Mouse (Mus musculus) neural tube, embryonic 13.5 days (tissue): Measurements from ENCODE around the gene Myh7b. TPM values are rescaled to one million over a fixed set of nuclear protein-coding genes. Genes with fewer than 3 reads are reported as not detected.

Experiments
- ATAC-seq: fragments of 200-750 bp; cut with Nextera tagmentation; 2 replicates; pipeline ENCODE4 v1.8.0; 2017; ENCODE audit warnings: low read depth, mild to moderate bottlenecking, moderate TSS enrichment, moderate library complexity
- H3K27ac ChIP-seq: fragments of 300-500 bp; sonication (generic); replicated peaks from 2 replicates; pipeline ENCODE4 v1.5.1; 2015; ENCODE audit warnings: moderate library complexity, mild to moderate bottlenecking, inconsistent platforms
- H3K27me3 ChIP-seq: fragments of 300-500 bp; sonication (generic); 2 replicates; pipeline ENCODE4 v1.6.1; 2015; ENCODE audit warnings: mild to moderate bottlenecking, inconsistent platforms
- H3K36me3 ChIP-seq: fragments of 300-500 bp; sonication (generic); 2 replicates; pipeline ENCODE4 v1.6.1; 2015; ENCODE audit warnings: mild to moderate bottlenecking, inconsistent platforms
- H3K4me1 ChIP-seq: fragments of 300-500 bp; sonication (generic); replicated peaks from 2 replicates; pipeline ENCODE4 v1.6.1; 2015; ENCODE audit warnings: inconsistent platforms
- H3K4me2 ChIP-seq: fragments of 300-500 bp; sonication (generic); 2 replicates; pipeline ENCODE4 v1.6.1; 2015; ENCODE audit warnings: inconsistent platforms, mild to moderate bottlenecking, moderate library complexity
- H3K4me3 ChIP-seq: fragments of 300-500 bp; sonication (generic); 2 replicates; pipeline ENCODE4 v1.5.1; 2015; ENCODE audit warnings: mild to moderate bottlenecking, inconsistent platforms
- H3K9ac ChIP-seq: fragments of 300-500 bp; sonication (generic); 2 replicates; pipeline ENCODE4 v1.6.1; 2015; ENCODE audit warnings: moderate library complexity, mild to moderate bottlenecking, inconsistent platforms
- H3K9me3 ChIP-seq: fragments of 300-500 bp; sonication (generic); 2 replicates; pipeline ENCODE4 v1.6.1; 2016; ENCODE audit warnings: inconsistent platforms
- WGBS: fragments of 180-500 bp; shearing (Covaris S2); methylation state at CpG from one replicate; pipeline ENCODE4 v1.1.7; 2015; 5-methylcytosine and 5-hydroxymethylcytosine counted together
- polyA plus RNA-seq: library from polyadenylated mRNA; unstranded; fragments of >200 nt; fragmentation: Nextera tagmentation; extraction: Ambion mirVana; gene quantifications from 2 replicates; pipeline ENCODE4 v1.2.1, GENCODE M21; 2015

Myh7b gene
- polyA plus RNA-seq, result 0.50 and 0.90 TPM in 2 replicates

DNA sequence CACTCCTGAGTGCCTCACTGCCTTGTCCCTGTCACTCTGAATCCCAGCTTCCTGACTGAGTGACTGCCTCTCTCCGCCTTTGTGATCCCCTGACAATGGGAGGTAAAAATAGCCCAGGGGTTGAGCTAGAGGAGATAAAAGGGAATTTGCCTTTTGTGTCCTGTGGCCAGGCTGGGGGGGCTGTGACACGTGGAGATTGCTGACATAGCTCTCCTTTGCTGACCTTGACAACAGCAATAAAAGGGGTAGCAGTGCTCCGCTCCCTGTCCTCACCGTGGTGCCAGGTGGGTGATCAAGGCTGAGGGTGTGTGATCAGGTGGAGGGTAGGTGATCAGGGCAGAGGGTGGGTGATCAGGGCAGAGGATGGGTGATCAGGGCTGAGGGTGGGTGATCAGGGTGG is at the start of gene Myh7b:
Myh7b (plus strand) TSS at position 235 of the 400 bp plus-strand sequence.
- no peak within 1 kb of the TSS for H3K9ac ChIP-seq
- H3K9me3 ChIP-seq, result no peaks in the 10 kb centered on the region
- no peaks in the 10 kb centered on the region for H3K36me3 ChIP-seq
- ATAC-seq, result no peak
- H3K4me1 ChIP-seq, result peaks cover 10% of the 10 kb centered on the region
- peaks cover 6% of the 10 kb centered on the region; the same call in 1 of the 2 replicates for H3K27me3 ChIP-seq
- no peak within 1 kb of the TSS for H3K4me2 ChIP-seq
- H3K4me3 ChIP-seq, result no peak within 1 kb of the TSS
- WGBS, result 29% methylated on average over 4 of the region's 4 CpGs
- H3K27ac ChIP-seq, result no peak within 1 kb of the TSS

DNA sequence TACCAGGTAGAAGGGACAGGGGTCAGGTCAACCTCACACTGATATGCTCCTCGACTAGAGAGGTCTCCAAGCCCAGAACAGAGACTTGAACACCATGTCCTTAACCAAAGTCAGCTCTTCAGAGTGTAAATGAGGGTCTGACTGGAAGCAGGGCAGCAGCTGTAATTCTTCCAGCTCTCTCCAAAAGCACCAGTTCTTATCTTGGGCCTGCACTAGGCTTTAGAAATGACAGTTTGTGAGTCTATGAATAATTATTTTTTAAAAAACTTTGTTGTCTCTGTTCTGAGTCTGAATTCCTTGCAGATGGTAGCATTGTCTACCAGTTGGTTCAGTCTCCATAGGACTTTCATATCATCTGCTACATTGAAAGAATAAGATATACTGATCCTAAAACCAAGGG is 48.8 kb upstream of the Myh7b start:
- Histone ChIP-seq H3K9ac (no peak overlapping the region), H3K4me2 (no peak overlapping the region), H3K4me1 (no peaks in the 10 kb centered on the region), H3K27ac (no peak overlapping the region), H3K9me3 (no peaks in the 10 kb centered on the region), H3K36me3 (peaks cover 72% of the 10 kb centered on the region), H3K27me3 (no peaks in the 10 kb centered on the region), H3K4me3 (no peak overlapping the region)
- 63% methylated on average over 1 of the region's 1 CpGs for WGBS
- ATAC-seq, result no peak

DNA sequence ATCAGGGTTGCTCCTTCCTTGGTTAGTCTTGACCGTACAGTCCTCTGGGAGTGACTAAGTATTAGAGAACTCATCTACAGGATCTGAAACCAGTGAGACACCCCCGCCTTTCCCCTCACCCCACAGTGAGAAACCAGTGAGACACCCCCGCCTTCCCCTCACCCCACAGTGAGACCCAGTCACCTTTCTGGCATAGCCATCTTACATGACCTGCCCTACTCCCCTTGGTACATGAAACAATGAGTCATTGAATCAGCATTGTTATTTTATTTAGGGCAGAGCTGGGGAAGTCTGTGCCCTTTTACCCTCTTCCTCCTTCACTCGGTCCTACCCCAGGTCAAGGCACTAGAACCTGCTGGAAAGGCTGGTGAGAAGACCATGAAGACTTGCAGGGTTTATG is 48.1 kb upstream of the Myh7b start:
- H3K4me3 ChIP-seq, result no peak overlapping the region
- ATAC-seq, result no peak

DNA sequence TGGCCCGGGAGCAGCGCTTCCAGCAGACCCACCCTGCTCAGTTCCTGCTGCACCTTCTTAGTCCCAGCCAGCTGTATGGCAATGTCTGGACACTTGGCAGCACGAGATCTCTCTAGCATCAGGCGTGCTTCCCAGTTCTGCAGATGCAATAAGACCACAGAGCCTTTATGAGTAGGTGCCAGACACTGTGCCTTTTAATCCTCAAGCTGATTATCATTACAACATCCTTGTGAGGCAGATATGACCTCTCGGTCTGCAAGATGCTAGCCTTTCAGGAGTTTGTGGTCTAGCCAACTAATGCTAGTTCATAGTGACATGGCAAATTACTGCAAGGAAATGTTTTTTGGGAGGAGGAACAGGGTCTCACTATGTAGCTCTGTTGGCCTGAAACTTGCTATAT is 43.3 kb upstream of the Myh7b start:
- ATAC-seq, result no peak
- Histone ChIP-seq H3K9ac (no peak overlapping the region), H3K36me3 (peaks cover 38% of the 10 kb centered on the region)

More for the DNA sequence above, 48.1 kb upstream of the Myh7b start:
- 80% methylated on average over 4 of the region's 4 CpGs for WGBS
- no peak overlapping the region for H3K27ac ChIP-seq
- H3K27me3 ChIP-seq, result no peaks in the 10 kb centered on the region
- peaks cover 72% of the 10 kb centered on the region for H3K36me3 ChIP-seq
- H3K4me1 ChIP-seq, result no peaks in the 10 kb centered on the region
- H3K4me2 ChIP-seq, result no peak overlapping the region
- H3K9ac ChIP-seq, result no peak overlapping the region
- H3K9me3 ChIP-seq, result no peaks in the 10 kb centered on the region

DNA sequence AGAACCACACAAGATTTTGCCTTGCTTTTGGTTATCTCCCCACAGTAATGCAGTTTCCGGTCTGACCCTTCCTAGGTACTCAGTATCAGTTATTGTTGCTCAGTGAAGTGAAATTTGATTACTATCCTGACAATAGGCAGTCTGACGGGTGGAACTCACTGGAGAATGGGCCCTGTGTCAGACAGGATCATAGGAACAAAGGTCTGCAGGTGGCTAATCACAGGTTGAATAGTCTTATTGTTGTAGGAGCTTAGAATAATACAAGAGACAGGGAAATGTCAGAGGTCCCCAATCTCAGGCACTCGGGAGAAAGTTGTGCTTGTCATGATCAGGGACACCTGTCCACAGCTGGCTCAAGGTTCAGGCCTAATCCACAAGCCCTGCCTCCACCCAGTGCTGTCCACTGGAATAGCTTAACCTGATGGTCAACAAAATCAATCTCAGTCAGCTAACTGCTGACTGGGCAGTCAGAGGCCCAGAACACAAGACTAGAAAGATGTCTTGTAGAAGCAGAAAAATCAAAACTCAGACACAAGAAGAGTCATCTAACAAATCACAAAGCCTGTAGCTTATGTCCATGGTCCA is 41.7 kb upstream of the Myh7b start:
- WGBS, result 19% methylated on average over 3 of the region's 3 CpGs
- no peak overlapping the region for H3K4me2 ChIP-seq

More for the DNA sequence above, 43.3 kb upstream of the Myh7b start:
- Histone ChIP-seq H3K9me3 (no peaks in the 10 kb centered on the region), H3K4me2 (no peak overlapping the region), H3K4me1 (peaks cover 7% of the 10 kb centered on the region; the same call in 1 of the 2 replicates), H3K4me3 (no peak overlapping the region), H3K27me3 (no peaks in the 10 kb centered on the region), H3K27ac (no peak overlapping the region)
- 93% methylated on average over 5 of the region's 5 CpGs for WGBS

DNA sequence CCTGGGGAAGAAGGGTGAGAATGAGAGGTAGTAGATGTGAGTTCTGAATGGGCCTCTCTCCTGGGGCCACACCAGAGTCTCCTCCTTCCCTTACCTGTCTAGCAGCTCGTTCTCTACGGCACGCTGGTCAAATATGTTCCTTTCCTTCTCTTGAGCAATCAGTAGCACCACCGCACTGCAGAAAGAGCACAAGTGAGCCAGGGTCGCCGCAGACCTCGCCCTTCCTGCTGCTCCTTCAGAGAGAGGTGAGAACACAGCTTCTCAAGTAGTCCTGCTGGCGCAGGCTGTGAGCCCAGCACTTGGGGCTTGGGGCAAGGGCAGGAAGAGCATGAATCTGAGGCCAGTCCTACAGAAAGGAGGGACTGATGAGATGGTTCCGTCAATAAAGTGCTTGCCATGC is 38.0 kb upstream of the Myh7b start:
- WGBS, result 86% methylated on average over 9 of the region's 9 CpGs
- Histone ChIP-seq H3K9me3 (no peaks in the 10 kb centered on the region), H3K9ac (no peak overlapping the region), H3K27me3 (no peaks in the 10 kb centered on the region), H3K36me3 (peaks cover 16% of the 10 kb centered on the region; the same call in 1 of the 2 replicates), H3K4me3 (no peak overlapping the region), H3K4me2 (no peak overlapping the region), H3K4me1 (peaks cover 7% of the 10 kb centered on the region; the same call in 1 of the 2 replicates), H3K27ac (no peak overlapping the region)
- ATAC-seq, result no peak

More for the DNA sequence above, 41.7 kb upstream of the Myh7b start:
- Histone ChIP-seq H3K9me3 (no peaks in the 10 kb centered on the region), H3K9ac (no peak overlapping the region), H3K36me3 (peaks cover 34% of the 10 kb centered on the region), H3K4me1 (peaks cover 7% of the 10 kb centered on the region; the same call in 1 of the 2 replicates), H3K4me3 (no peak overlapping the region), H3K27me3 (no peaks in the 10 kb centered on the region), H3K27ac (0 out of 2 replicates have a peak overlapping the region, but pooled peaks have one; percentile 23)
- ATAC-seq, result no peak

DNA sequence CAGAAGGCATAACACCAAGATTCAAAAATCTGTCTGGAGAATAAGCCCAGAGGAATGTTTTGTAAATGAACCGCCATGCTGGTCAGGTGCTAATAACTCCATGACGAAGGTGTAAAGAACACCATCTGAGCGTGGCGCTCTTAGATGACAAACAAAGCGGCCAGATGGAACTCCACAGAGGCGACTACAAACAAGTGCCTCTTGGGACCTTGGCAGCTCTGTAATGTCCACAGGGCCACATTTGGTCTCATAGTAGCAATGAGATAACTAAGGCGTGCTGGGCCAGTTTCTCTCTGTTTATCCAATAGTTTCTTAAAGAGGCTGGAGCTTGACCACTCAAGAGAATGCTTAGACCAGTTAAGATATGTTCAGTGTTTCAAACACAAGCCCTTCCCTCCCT is 37.0 kb upstream of the Myh7b start:
- no peak overlapping the region for H3K4me3 ChIP-seq
- no peak overlapping the region for H3K27ac ChIP-seq
- no peak overlapping the region for H3K9ac ChIP-seq
- no peak for ATAC-seq
- H3K36me3 ChIP-seq, result peaks cover 18% of the 10 kb centered on the region; the same call in 1 of the 2 replicates
- H3K4me2 ChIP-seq, result no peak overlapping the region
- no peaks in the 10 kb centered on the region for H3K27me3 ChIP-seq
- peaks cover 7% of the 10 kb centered on the region; the same call in 1 of the 2 replicates for H3K4me1 ChIP-seq
- H3K9me3 ChIP-seq, result no peaks in the 10 kb centered on the region
- 93% methylated on average over 7 of the region's 7 CpGs for WGBS

DNA sequence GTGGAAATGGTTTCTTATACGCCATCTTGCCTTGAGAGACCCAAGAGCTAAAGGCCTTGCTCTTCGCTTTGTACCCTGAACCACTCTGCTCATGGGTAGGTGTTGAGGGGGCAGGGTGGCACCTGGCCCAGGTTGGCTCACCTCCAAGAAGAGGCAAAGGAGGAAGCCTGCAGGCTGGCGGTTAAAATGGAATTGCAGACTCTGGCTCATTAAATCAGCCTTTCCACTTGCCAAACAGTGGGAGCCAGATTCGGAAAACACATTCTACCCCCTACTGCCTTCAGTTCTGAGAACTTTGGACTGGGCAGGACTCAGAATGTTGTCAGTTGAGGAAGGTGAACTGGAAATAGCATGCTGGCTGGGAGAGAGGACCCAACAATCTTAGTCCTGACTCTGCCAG is 36.3 kb upstream of the Myh7b start:
- WGBS, result 93% methylated on average over 4 of the region's 4 CpGs
- Histone ChIP-seq H3K27me3 (no peaks in the 10 kb centered on the region), H3K4me2 (no peak overlapping the region), H3K4me3 (no peak overlapping the region), H3K9ac (no peak overlapping the region), H3K4me1 (peaks cover 3% of the 10 kb centered on the region; the same call in 1 of the 2 replicates), H3K9me3 (no peaks in the 10 kb centered on the region), H3K36me3 (peaks cover 18% of the 10 kb centered on the region; the same call in 1 of the 2 replicates), H3K27ac (no peak overlapping the region)
- no peak for ATAC-seq

DNA sequence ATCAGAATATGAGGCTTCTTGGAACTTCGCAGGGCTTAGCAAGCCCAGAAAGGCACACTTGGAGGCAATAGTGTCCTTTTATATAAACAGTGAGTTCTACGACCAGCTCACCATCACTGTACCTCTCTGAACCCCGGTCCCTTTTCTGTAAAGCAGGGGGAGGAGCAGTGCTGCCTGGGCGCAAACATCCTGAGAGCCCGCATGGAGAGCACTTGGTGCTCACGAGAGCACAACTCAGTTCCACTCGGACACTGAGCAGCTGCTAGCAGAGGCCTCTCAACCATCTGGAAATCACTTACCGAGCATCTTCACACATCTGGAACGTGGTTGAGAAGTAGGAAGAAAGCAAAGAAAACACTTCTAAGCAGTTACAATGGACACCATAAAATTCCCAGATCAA is 34.4 kb upstream of the Myh7b start:
- H3K27ac ChIP-seq, result no peak overlapping the region
- ATAC-seq, result no peak
- WGBS, result 83% methylated on average over 9 of the region's 9 CpGs
- H3K9ac ChIP-seq, result no peak overlapping the region
- no peak overlapping the region for H3K4me2 ChIP-seq
- no peak overlapping the region for H3K4me3 ChIP-seq
- H3K9me3 ChIP-seq, result no peaks in the 10 kb centered on the region
- no peaks in the 10 kb centered on the region for H3K4me1 ChIP-seq
- H3K36me3 ChIP-seq, result peaks cover 18% of the 10 kb centered on the region; the same call in 1 of the 2 replicates
- no peaks in the 10 kb centered on the region for H3K27me3 ChIP-seq

DNA sequence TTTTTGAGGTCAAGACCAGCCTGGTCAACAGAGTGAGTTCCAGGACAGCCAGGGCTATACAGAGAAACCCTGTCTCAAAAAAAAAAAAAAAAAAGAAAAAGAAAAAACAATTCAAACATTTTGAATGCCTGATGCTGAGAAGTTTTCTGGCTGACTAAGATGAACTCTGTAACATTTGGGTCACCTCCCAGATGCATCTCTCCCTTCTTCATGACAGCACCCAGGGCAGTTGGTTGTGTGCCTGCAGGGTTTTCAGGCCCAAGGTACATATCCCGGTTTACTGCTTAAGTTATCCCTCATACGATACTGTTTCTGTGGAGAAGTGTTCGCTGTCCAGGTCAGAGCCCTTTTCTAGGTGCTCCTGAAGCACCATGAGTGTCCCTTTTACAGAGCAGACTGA is 30.7 kb upstream of the Myh7b start:
- Histone ChIP-seq H3K4me3 (no peak overlapping the region), H3K4me1 (no peaks in the 10 kb centered on the region), H3K36me3 (peaks cover 9% of the 10 kb centered on the region; the same call in 1 of the 2 replicates), H3K27ac (no peak overlapping the region), H3K4me2 (no peak overlapping the region), H3K27me3 (no peaks in the 10 kb centered on the region), H3K9ac (no peak overlapping the region), H3K9me3 (no peaks in the 10 kb centered on the region)
- 92% methylated on average over 3 of the region's 3 CpGs for WGBS
- no peak for ATAC-seq

DNA sequence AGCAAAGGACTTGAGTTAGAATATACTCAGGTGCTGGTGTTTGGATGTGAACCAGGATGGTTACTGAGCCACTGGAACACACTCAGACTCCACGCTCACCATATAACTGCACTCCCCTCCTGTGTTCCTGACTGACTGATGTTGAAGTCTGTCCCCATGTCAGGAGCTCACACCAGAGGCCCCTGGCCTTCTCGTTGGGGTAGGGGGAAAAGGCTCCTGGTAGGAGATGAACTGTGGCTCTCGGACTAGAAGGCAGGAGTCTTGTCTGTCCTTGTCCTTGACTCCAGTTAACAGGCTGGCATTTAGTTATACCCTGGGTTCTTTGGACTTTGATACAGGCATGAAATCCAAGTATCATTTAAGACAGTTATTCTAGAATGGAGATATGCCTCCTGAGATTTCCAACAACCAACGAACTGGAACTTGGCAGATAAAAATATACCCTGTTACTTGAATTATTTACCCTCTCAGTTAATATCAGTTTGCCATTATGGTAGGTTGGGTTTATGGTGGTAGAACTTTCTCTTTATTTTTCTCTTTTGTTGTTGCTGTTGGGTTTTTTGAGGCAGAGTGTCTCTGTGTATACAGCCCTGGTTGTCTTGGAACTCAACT is 28.5 kb upstream of the Myh7b start:
- ATAC-seq, result no peak
- peaks cover 5% of the 10 kb centered on the region; the same call in 1 of the 2 replicates for H3K36me3 ChIP-seq
- no peak overlapping the region for H3K9ac ChIP-seq
- no peak overlapping the region for H3K4me3 ChIP-seq
- H3K9me3 ChIP-seq, result no peaks in the 10 kb centered on the region
- no peak overlapping the region for H3K4me2 ChIP-seq
- WGBS, result 84% methylated on average over 4 of the region's 4 CpGs
- H3K27ac ChIP-seq, result no peak overlapping the region
- H3K27me3 ChIP-seq, result no peaks in the 10 kb centered on the region
- H3K4me1 ChIP-seq, result no peaks in the 10 kb centered on the region

DNA sequence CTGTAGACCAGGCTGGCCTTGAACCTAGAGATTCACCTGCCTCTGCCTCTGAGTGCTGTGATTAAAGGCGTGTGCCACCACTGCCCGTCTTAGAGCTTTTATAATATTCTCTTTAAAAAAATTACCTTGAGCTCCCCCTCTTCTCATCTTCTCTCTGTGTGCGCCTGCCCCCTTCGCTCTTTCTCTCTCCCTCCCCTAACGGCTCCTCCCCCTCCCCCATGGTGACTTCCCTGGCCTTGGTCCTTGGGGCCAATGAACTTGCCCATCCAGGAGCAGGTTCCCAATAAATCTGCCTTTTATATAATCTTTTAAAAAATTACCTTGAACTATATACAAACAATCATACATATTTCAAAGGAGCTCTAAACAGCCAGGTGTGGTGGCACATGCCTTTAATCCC is 28.0 kb upstream of the Myh7b start:
- no peaks in the 10 kb centered on the region for H3K4me1 ChIP-seq
- no peak overlapping the region for H3K27ac ChIP-seq
- H3K9me3 ChIP-seq, result no peaks in the 10 kb centered on the region
- H3K27me3 ChIP-seq, result no peaks in the 10 kb centered on the region
- 86% methylated on average over 5 of the region's 5 CpGs for WGBS
- ATAC-seq, result no peak
- peaks cover 2% of the 10 kb centered on the region; the same call in 1 of the 2 replicates for H3K36me3 ChIP-seq
- H3K4me2 ChIP-seq, result no peak overlapping the region
- no peak overlapping the region for H3K4me3 ChIP-seq
- H3K9ac ChIP-seq, result no peak overlapping the region
